Mouse (Mus musculus): ENCODE data around the gene Slc25a54.

The Slc25a54 gene

GRCm38 (mm10) chr3:109080169-109080568, at the start of gene Slc25a54:
Gene Slc25a54, plus strand, starts transcription at chr3:109080469.
- no peak for DNase-seq

- DNase-seq: peak; percentile 42 to 68
Observed at GRCm38 (mm10) chr3:109030817-109031216, 49.5 kb upstream of the Slc25a54 start.

DNA sequence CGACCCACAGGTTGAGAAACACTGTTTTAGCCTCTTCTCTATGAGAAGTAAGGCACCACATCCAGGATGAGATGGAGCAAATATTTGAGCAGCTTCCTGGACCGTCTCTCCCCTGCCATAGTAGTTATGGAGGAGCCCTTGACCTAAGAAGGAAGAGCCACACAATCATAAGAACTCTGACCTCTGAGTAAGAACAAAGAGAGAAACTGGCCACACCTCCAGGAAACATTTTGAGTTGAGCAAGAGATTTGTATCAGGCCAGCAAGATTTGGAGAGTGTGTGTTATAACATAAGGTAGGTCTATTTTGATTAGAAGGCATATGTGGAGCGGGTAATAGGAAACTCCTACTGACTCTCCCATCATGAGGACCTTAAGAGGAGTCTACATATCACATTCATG, 48.6 kb upstream of the Slc25a54 start:
- no peak for DNase-seq

DNA sequence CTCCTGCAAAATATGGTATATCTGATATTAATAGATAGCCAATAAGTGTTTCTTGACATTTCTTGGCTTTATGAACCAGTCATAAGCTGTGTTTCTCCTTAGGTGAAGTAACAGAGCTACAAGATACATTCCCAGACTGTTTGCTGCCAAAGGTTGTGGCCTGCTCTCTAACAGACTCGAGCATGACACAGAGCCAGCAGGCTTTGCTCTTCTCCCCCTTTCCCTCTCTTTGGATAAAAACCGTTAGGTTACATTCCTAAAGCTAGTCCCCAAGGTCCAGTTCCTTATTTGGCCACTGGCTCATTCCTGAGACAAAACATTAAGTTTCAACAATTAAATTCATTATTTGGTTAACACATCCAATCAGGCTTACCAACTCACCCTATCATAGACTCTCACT, 48.0 kb upstream of the Slc25a54 start:
- DNase-seq: no peak

DNA sequence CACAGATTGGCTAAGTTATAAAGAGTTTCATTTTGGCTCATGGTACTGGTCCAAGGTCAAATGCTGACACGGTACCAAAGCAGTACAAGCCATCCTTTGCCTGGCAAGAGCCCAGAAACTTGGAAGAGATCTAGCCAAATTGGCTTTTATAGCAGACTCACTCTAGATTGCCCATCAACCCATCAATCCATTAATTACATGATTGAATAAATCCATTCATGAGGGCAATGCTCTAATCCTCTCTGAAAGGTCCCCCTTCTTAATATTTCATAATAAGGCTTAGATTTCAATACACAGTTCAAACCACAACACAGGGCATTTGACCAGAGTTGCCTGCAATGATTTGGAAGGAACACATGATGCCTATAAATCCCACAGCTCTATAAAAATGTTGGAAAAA, 45.9 kb upstream of the Slc25a54 start:
- no peak for DNase-seq

- DNase-seq: no peak
Observed at GRCm38 (mm10) chr3:109040908-109041307, 39.4 kb upstream of the Slc25a54 start.

DNA sequence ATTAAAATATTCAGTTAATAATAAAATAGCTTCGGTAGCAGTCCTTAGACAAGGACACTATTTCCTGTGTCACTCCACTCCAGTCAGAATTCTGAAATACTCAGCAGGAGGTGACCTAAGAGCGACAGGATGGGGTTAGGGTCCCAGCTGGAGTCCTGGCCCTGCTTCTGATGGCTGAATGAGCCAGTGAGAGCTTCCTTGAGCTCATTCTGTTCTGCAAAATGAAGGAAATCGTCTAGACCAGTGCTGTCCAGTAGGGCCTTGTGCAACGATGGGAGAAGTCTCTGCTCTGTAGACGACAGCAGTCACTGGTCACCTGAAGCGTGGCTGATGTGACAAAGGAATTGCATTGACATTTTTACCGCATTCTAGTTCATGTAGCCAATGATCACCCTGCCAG, 36.9 kb upstream of the Slc25a54 start:
- no peak for DNase-seq

DNA sequence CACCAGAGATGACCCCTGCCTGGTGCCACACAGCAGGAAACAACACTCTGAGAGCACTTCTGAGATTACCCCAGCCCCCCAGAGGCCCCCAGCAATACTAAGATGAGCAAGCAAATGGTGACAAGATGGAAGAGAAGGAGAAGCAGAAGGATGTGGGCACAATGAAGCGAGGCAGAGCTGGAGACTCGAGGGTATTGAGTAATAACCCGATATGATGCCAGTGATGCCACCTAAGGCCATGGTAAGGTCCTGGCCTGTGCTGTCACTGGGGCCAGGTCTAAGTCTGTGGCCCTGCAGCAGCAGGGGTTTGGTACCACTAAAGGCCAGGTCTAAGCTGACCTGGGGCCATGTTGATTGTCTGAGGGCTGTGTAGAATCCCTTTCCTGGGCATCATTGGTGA, 33.8 kb upstream of the Slc25a54 start:
- DNase-seq: no peak

DNA sequence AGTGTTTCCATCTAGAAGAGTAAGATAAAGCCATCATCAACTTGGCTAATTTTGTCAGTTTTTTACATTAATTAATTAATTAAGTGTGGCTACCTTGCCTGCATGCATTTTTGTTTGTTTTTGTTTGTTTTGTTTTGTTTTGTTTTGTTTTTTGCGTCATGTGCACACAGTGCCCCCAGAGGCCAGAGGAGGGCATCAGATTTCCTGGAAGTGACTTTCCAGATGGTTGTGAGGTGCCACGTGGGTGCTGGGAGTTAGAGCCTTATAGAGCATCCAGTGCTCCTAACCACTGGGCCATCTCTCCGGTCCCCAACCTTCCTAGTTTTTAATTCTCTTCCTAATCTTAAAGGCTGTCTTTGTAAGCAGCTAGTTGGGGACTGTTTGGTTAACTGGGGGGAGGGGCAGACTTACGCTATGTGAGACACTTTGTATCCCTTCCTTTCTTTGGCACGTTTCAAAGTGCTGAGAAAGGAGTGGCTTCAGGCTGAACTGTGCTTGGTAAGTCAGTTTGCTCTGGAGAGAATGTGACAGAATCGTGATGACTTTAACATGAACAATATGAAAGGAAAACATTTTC, 32.5 kb upstream of the Slc25a54 start:
- no peak for DNase-seq

- DNase-seq: peak; percentile 16 to 40
Observed at GRCm38 (mm10) chr3:109051056-109051945, 29.0 kb upstream of the Slc25a54 start.

DNA sequence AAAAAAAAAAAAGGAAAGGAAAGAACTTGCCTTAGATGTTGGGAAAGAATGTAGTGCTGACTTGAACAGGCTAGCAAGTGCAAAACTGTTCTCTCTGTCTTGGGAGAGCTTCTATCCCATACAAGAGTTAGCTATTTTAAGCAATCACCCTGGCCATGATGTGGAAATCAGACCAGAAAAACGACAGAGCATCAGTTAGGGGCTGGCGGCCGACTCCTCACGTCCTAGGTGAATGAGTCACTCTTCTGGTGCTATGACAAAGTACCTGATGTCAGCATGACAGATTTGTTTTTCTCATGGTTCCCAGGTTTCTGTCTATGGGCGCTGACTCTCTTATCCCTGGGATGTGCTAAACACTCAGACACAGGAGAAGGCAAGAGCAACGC, 28.3 kb upstream of the Slc25a54 start:
- no peak for DNase-seq

DNA sequence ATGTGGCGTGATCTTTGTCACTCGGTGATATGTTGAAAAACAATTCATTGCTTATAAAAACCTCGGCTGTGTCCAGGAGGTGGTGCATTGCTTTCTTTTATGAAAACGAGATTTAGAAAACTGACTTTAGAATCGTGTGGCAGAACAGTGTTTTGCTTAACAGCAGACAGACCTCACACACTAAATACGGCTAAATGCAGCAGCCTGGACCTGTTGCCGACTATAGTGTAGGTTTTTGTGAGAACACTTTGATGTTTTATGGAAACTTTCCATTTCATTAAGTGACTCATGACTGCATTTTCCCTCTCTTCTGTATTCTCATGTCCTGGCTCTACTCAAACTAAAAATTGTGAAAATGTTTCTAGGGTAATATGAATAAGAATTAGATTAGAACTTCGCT, 20.4 kb upstream of the Slc25a54 start:
- no peak for DNase-seq

DNA sequence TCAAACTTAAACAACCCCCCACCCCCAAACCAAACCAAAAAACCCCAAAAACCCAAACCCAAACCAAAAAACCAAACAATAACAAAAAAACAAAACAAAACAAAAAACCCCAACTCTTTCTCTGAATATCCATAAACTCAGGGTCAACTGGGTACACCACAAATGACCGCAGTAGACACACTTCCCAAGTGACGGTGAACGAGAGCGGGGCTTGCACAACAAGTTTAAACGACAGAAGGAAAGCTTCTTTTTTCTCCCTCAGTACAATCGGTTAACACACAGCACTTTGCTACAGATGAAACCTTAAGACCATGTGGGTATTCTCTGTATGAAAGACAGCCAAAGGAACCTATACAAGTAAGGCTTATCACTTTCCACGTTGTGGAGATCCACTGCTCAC, 17.9 kb upstream of the Slc25a54 start:
- DNase-seq: no peak

DNA sequence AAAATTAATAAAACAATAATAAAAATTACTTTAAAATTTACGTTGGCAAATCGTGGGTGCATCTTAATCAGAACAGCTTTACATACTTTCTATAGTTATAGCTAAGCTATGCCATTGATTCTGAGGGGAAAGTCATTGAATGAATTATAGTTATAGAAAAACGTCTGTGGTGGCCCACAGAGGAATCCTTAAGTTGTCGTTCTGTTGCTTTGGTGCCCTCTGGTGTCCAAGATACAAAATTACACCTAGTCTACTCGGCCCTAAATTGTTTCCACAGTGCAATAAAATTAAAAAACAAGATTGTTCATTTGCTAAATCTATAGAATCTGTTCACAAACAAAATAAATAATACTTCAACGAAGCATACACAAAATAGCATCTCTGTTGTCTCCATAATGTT, 17.3 kb upstream of the Slc25a54 start:
- DNase-seq: peak in 1 of 2 experiments; percentile 29

GRCm38 (mm10) chr3:109084418-109084817, 4.1 kb downstream of the Slc25a54 start:
- no peak for DNase-seq

GRCm38 (mm10) chr3:109088460-109088859, 8.2 kb downstream of the Slc25a54 start:
- no peak for DNase-seq

DNA sequence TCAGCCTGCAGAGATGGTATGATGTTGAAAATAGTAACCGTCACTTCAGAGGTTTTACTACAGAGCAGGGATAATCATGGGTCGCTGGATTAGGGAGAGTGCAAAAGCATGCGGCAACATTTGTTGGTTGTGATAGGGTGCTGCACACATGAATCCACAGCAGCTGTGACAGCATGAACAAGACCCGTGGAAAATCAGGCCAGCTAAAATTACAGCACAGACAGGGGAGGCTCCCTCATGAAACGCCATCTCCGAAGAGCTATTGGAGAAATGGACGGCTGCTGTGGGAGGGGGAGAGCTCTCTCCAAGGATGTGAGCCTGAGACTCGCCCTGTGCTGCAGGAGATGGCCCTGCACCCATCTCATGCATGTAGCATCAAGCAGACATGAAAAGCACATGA, 24.4 kb downstream of the Slc25a54 start:
- DNase-seq: no peak

- no peak for DNase-seq
Observed at GRCm38 (mm10) chr3:109117136-109117535, 36.9 kb downstream of the Slc25a54 start.

- no peak for DNase-seq
Observed at GRCm38 (mm10) chr3:109119562-109119961, 39.3 kb downstream of the Slc25a54 start.

- DNase-seq: no peak
Observed at GRCm38 (mm10) chr3:109119973-109120372, 39.7 kb downstream of the Slc25a54 start.

GRCm38 (mm10) chr3:109122641-109123530, 42.6 kb downstream of the Slc25a54 start, which contains the start of gene Slc25a24:
Gene Slc25a24, plus strand, starts transcription at chr3:109123149.
- peak; percentile 46 to 61 for DNase-seq

- peak; percentile 62 to 71 for DNase-seq
Observed at GRCm38 (mm10) chr3:109123531-109123981, 43.3 kb downstream of the Slc25a54 start.

- DNase-seq: no peak
Observed at GRCm38 (mm10) chr3:109124091-109124490, 43.8 kb downstream of the Slc25a54 start.
